Mouse (Mus musculus): ENCODE measurements around the gene Lrfn4. TPM values are rescaled to one million over a fixed set of nuclear protein-coding genes. Genes with fewer than 3 reads are reported as not detected.

Lrfn4 gene
- polyA plus RNA-seq, 1 experiment from 2014 or later = 12.6 TPM

GRCm38 (mm10) chr19:4567665-4568064, 47.8 kb downstream of the Lrfn4 start:
- H3K9ac ChIP-seq (ENCODE audit: low read depth, low read length) = no peak overlapping the region
- H3K9me3 ChIP-seq (ENCODE audit: control insufficient read depth, low read length) = no peaks in the 10 kb centered on the region
- no peak overlapping the region for H3K4me3 ChIP-seq (ENCODE audit: low read length)
- WGBS = 80% methylated on average over 2 of the region's 2 CpGs
- no peaks in the 10 kb centered on the region for H3K4me1 ChIP-seq (ENCODE audit: control insufficient read depth, insufficient read depth, low read length)
- H3K27ac ChIP-seq (ENCODE audit: low read depth, low read length) = no peak overlapping the region
- H3K4me2 ChIP-seq (replicated peaks; ENCODE audit: low read depth, low read length) = no peak overlapping the region
- H3K36me3 ChIP-seq (ENCODE audit: control insufficient read depth, insufficient read depth, low read length) = no peaks in the 10 kb centered on the region
- H3K27me3 ChIP-seq (ENCODE audit: control insufficient read depth, insufficient read depth, low read length) = no peaks in the 10 kb centered on the region
- no peak for ATAC-seq (ENCODE audit: low FRiP score, low TSS enrichment)

- no peak overlapping the region for H3K27ac ChIP-seq (ENCODE audit: low read depth, low read length)
- H3K36me3 ChIP-seq (ENCODE audit: control insufficient read depth, insufficient read depth, low read length) = no peaks in the 10 kb centered on the region
- no peak for ATAC-seq (ENCODE audit: low FRiP score, low TSS enrichment)
- no peak overlapping the region for H3K4me3 ChIP-seq (ENCODE audit: low read length)
- no peaks in the 10 kb centered on the region for H3K27me3 ChIP-seq (ENCODE audit: control insufficient read depth, insufficient read depth, low read length)
- no peak overlapping the region for H3K9ac ChIP-seq (ENCODE audit: low read depth, low read length)
- WGBS = 86% methylated on average over 2 of the region's 2 CpGs
- no peak overlapping the region for H3K4me2 ChIP-seq (replicated peaks; ENCODE audit: low read depth, low read length)
- no peaks in the 10 kb centered on the region for H3K9me3 ChIP-seq (ENCODE audit: control insufficient read depth, low read length)
- no peaks in the 10 kb centered on the region for H3K4me1 ChIP-seq (ENCODE audit: control insufficient read depth, insufficient read depth, low read length)
Measured at GRCm38 (mm10) chr19:4566880-4567279, 48.6 kb downstream of the Lrfn4 start.

GRCm38 (mm10) chr19:4565678-4566077, 49.8 kb downstream of the Lrfn4 start:
- Histone ChIP-seq H3K4me2 (replicated peaks; ENCODE audit: low read depth, low read length) (no peak overlapping the region), H3K9me3 (ENCODE audit: control insufficient read depth, low read length) (no peaks in the 10 kb centered on the region), H3K27me3 (ENCODE audit: control insufficient read depth, insufficient read depth, low read length) (no peaks in the 10 kb centered on the region), H3K4me1 (ENCODE audit: control insufficient read depth, insufficient read depth, low read length) (no peaks in the 10 kb centered on the region), H3K4me3 (ENCODE audit: low read length) (no peak overlapping the region), H3K27ac (ENCODE audit: low read depth, low read length) (no peak overlapping the region), H3K9ac (ENCODE audit: low read depth, low read length) (no peak overlapping the region), H3K36me3 (ENCODE audit: control insufficient read depth, insufficient read depth, low read length) (no peaks in the 10 kb centered on the region)
- no peak for ATAC-seq (ENCODE audit: low FRiP score, low TSS enrichment)
- 88% methylated on average over 5 of the region's 5 CpGs for WGBS

Small RNA genes within 50 kb of the gene (microRNA-seq; reads per million reads assigned to microRNA genes)
- 1.7 reads per million for gene Mir6986

Other genes starting within 250 kb of the Lrfn4 start
- 43.4 and 69.6 TPM in 2 replicates for gene Kdm2a, start 217.4 kb downstream of the Lrfn4 start, polyA plus RNA-seq (2014; fragmentation: Nextera tagmentation; extraction: Ambion mirVana)
- 40.7 and 43.4 TPM in 2 replicates for gene Rhod, start 176.2 kb downstream of the Lrfn4 start, polyA plus RNA-seq (2014; fragmentation: Nextera tagmentation; extraction: Ambion mirVana)
- 2.2 and 2.4 TPM in 2 replicates for gene Syt12, start 138.2 kb downstream of the Lrfn4 start, polyA plus RNA-seq (2014; fragmentation: Nextera tagmentation; extraction: Ambion mirVana)
- not detected in 2 replicates for gene 2010003K11Rik, start 117.1 kb downstream of the Lrfn4 start, polyA plus RNA-seq (2014; fragmentation: Nextera tagmentation; extraction: Ambion mirVana)
- gene Pcx, start 105.2 kb downstream of the Lrfn4 start, polyA plus RNA-seq (2014; fragmentation: Nextera tagmentation; extraction: Ambion mirVana) = 10.0 and 16.7 TPM in 2 replicates
- gene Rce1, start 10.0 kb upstream of the Lrfn4 start, polyA plus RNA-seq (2014; fragmentation: Nextera tagmentation; extraction: Ambion mirVana) = 73.1 and 85.0 TPM in 2 replicates
- 3.4 and 5.2 TPM in 2 replicates for gene Gm960, start 83.0 kb upstream of the Lrfn4 start, polyA plus RNA-seq (2014; fragmentation: Nextera tagmentation; extraction: Ambion mirVana)
- 1.8 and 2.9 TPM in 2 replicates for gene Sptbn2, start 95.5 kb upstream of the Lrfn4 start, polyA plus RNA-seq (2014; fragmentation: Nextera tagmentation; extraction: Ambion mirVana)
- 69.2 and 79.8 TPM in 2 replicates for gene Rbm4b, start 140.8 kb upstream of the Lrfn4 start, polyA plus RNA-seq (2014; fragmentation: Nextera tagmentation; extraction: Ambion mirVana)
- gene Rbm4, start 178.2 kb upstream of the Lrfn4 start, polyA plus RNA-seq (2014; fragmentation: Nextera tagmentation; extraction: Ambion mirVana) = 64.7 and 69.6 TPM in 2 replicates
- gene Gm21992, start 195.9 kb upstream of the Lrfn4 start, polyA plus RNA-seq (2014; fragmentation: Nextera tagmentation; extraction: Ambion mirVana) = 30.6 and 41.2 TPM in 2 replicates
- gene Rbm14, start 196.0 kb upstream of the Lrfn4 start, polyA plus RNA-seq (2014; fragmentation: Nextera tagmentation; extraction: Ambion mirVana) = 71.4 and 102 TPM in 2 replicates
- gene Ccs, start 223.7 kb upstream of the Lrfn4 start, polyA plus RNA-seq (2014; fragmentation: Nextera tagmentation; extraction: Ambion mirVana) = 53.5 and 57.4 TPM in 2 replicates
- gene Ccdc87, start 223.7 kb upstream of the Lrfn4 start, polyA plus RNA-seq (2014; fragmentation: Nextera tagmentation; extraction: Ambion mirVana) = not detected in 2 replicates
- gene Ctsf, start 239.5 kb upstream of the Lrfn4 start, polyA plus RNA-seq (2014; fragmentation: Nextera tagmentation; extraction: Ambion mirVana) = 36.2 and 43.6 TPM in 2 replicates